Mouse (Mus musculus): ENCODE data around the gene Cdkn2aip.

Cdkn2aip gene

GRCm38 (mm10) chr8:47695431-47696105 lies 18.2 kb downstream of the Cdkn2aip start:
- no peak for DNase-seq (ENCODE audit: low spot score in 2 of 2)

- DNase-seq (ENCODE audit: low spot score in 2 of 2), result peak; percentile 56 to 69
These were observed 20.6 kb downstream of the Cdkn2aip start for GRCm38 (mm10) chr8:47693119-47693518.

GRCm38 (mm10) chr8:47691831-47692230 lies 21.9 kb downstream of the Cdkn2aip start:
- DNase-seq (ENCODE audit: low spot score in 2 of 2), result no peak

GRCm38 (mm10) chr8:47691303-47691702 lies 22.4 kb downstream of the Cdkn2aip start:
- no peak for DNase-seq (ENCODE audit: low spot score in 2 of 2)

- no peak for DNase-seq (ENCODE audit: low spot score in 2 of 2)
These were observed 23.1 kb downstream of the Cdkn2aip start for GRCm38 (mm10) chr8:47690674-47691078.

GRCm38 (mm10) chr8:47689704-47690326 lies 23.9 kb downstream of the Cdkn2aip start:
- peak in 1 of 2 experiments; percentile 45 for DNase-seq (ENCODE audit: low spot score in 2 of 2)

- no peak for DNase-seq (ENCODE audit: low spot score in 2 of 2)
These were observed 29.3 kb downstream of the Cdkn2aip start for GRCm38 (mm10) chr8:47684441-47684840.

GRCm38 (mm10) chr8:47683994-47684393 lies 29.7 kb downstream of the Cdkn2aip start:
- no peak for DNase-seq (ENCODE audit: low spot score in 2 of 2)

GRCm38 (mm10) chr8:47680306-47680705 lies 33.4 kb downstream of the Cdkn2aip start:
- DNase-seq (ENCODE audit: low spot score in 2 of 2), result no peak

- no peak for DNase-seq (ENCODE audit: low spot score in 2 of 2)
These were observed 34.1 kb downstream of the Cdkn2aip start for GRCm38 (mm10) chr8:47679603-47680002.

- DNase-seq (ENCODE audit: low spot score in 2 of 2), result no peak
These were observed 37.1 kb downstream of the Cdkn2aip start for GRCm38 (mm10) chr8:47676631-47677030.

GRCm38 (mm10) chr8:47676224-47676623 lies 37.5 kb downstream of the Cdkn2aip start:
- DNase-seq (ENCODE audit: low spot score in 2 of 2), result no peak

- peak in 1 of 2 experiments; percentile 42 for DNase-seq (ENCODE audit: low spot score in 2 of 2)
These were observed 37.9 kb downstream of the Cdkn2aip start for GRCm38 (mm10) chr8:47675786-47676185.

- peak; percentile 100 for DNase-seq (ENCODE audit: low spot score in 2 of 2)
These were observed 38.7 kb downstream of the Cdkn2aip start, which contains the start of gene Ing2 for GRCm38 (mm10) chr8:47674777-47675710. Gene Ing2, minus strand, starts transcription at chr8:47675556.

- DNase-seq (ENCODE audit: low spot score in 2 of 2), result no peak
These were observed 39.5 kb downstream of the Cdkn2aip start for GRCm38 (mm10) chr8:47674140-47674776.

- DNase-seq (ENCODE audit: low spot score in 2 of 2), result peak; percentile 88 to 89
These were observed 40.2 kb downstream of the Cdkn2aip start for GRCm38 (mm10) chr8:47673317-47674139.

- DNase-seq (ENCODE audit: low spot score in 2 of 2), result no peak
These were observed 49.4 kb downstream of the Cdkn2aip start for GRCm38 (mm10) chr8:47664231-47664785.

GRCm38 (mm10) chr8:47663201-47663600 lies 50.5 kb downstream of the Cdkn2aip start:
- no peak for DNase-seq (ENCODE audit: low spot score in 2 of 2)

GRCm38 (mm10) chr8:47662716-47663115 lies 51.0 kb downstream of the Cdkn2aip start:
- no peak for DNase-seq (ENCODE audit: low spot score in 2 of 2)

- no peak for DNase-seq (ENCODE audit: low spot score in 2 of 2)
These were observed 53.3 kb downstream of the Cdkn2aip start for GRCm38 (mm10) chr8:47660394-47660793.
